ENCODE assay signal across 8 mouse cellular contexts in genomic region chr13:60427755-60428385, GRCm38 (mm10).
DNase-seq lines count a peak whose midpoint lies in the region; ATAC-seq and TF ChIP-seq lines count a peak whose summit lies in the region.

No protein-coding gene starts in this region.

- no peak for DNase-seq in forebrain, embryonic 10.5 days (ENCODE audit: extremely low spot score, low spot score)
- peak; percentile 100 for DNase-seq in fat pad, adult 2 months (ENCODE audit: extremely low read depth, low read depth, low spot score)
- DNase-seq in heart, postnatal 4 days = peak; percentile 32
- peak; percentile 31 for DNase-seq in midbrain, embryonic 14.5 days
- DNase-seq in layer of hippocampus, adult 9-10 months (ENCODE audit: low spot score) = no peak
- no peak for DNase-seq in thymus, adult 2 months
- DNase-seq in thymus, postnatal 14 days = no peak

- H3K4me2 ChIP-seq in forebrain, embryonic 16.5 days (ENCODE audit: low read length) = no peak overlapping the region
- H3K4me2 ChIP-seq in midbrain, embryonic 14.5 days (ENCODE audit: low read length) = peak overlapping the region; percentile 13; the same call in 1 of the 2 replicates

- no peaks in the 10 kb centered on the region for H3K9me3 ChIP-seq in forebrain, embryonic 10.5 days
- H3K9me3 ChIP-seq in forebrain, embryonic 16.5 days (ENCODE audit: control insufficient read depth, low read length) = no peaks in the 10 kb centered on the region
- no peaks in the 10 kb centered on the region for H3K9me3 ChIP-seq in midbrain, embryonic 14.5 days (ENCODE audit: control insufficient read depth, low read length)

- no peak for TF ChIP-seq POLR2A in thymus, adult 2 months (IDR thresholded peaks at IDR 0.05; ENCODE audit: control insufficient read depth, extremely low read depth, insufficient read depth, low read length, poor library complexity)

- WGBS in forebrain, embryonic 10.5 days = 33% methylated on average over 12 of the region's 12 CpGs
- 27% methylated on average over 12 of the region's 12 CpGs for WGBS in forebrain, embryonic 16.5 days
- WGBS in midbrain, embryonic 14.5 days = 30% methylated on average over 12 of the region's 12 CpGs
- 30% methylated on average over 12 of the region's 12 CpGs for WGBS in thymus, adult 2 months

- no peak for TF ChIP-seq CTCF in thymus, adult 2 months (IDR thresholded peaks at IDR 0.05; ENCODE audit: borderline replicate concordance, control insufficient read depth, extremely low read depth, insufficient read depth, low read length, poor library complexity)

- no peaks in the 10 kb centered on the region; the same call in 1 of the 2 replicates for H3K27me3 ChIP-seq in forebrain, embryonic 10.5 days (ENCODE audit: poor library complexity, severe bottlenecking)
- H3K27me3 ChIP-seq in forebrain, embryonic 16.5 days (replicated peaks; ENCODE audit: control insufficient read depth, insufficient read depth, low read length) = no peaks in the 10 kb centered on the region
- H3K27me3 ChIP-seq in midbrain, embryonic 14.5 days (ENCODE audit: control insufficient read depth, insufficient read depth, low read length) = no peaks in the 10 kb centered on the region
- H3K27me3 ChIP-seq in thymus, adult 2 months (ENCODE audit: control insufficient read depth, insufficient read depth, low read length) = no peaks in the 10 kb centered on the region

- H3K9ac ChIP-seq in forebrain, embryonic 16.5 days (replicated peaks; ENCODE audit: low read depth, low read length) = no peak overlapping the region
- H3K9ac ChIP-seq in midbrain, embryonic 14.5 days (replicated peaks; ENCODE audit: low read length) = no peak overlapping the region

- peaks cover 22% of the 10 kb centered on the region for H3K4me1 ChIP-seq in forebrain, embryonic 10.5 days
- H3K4me1 ChIP-seq in forebrain, embryonic 16.5 days (replicated peaks; ENCODE audit: control insufficient read depth, insufficient read depth, low read length) = 0 out of 2 replicates have a peak, but pooled peaks cover 2% of the 10 kb centered on the region
- H3K4me1 ChIP-seq in midbrain, embryonic 14.5 days (ENCODE audit: control insufficient read depth, insufficient read depth, low read length) = peaks cover 5% of the 10 kb centered on the region; the same call in 1 of the 2 replicates
- no peaks in the 10 kb centered on the region for H3K4me1 ChIP-seq in thymus, adult 2 months (replicated peaks; ENCODE audit: control insufficient read depth, insufficient read depth, low read length)

- no peaks in the 10 kb centered on the region for H3K36me3 ChIP-seq in forebrain, embryonic 10.5 days (replicated peaks)
- no peaks in the 10 kb centered on the region for H3K36me3 ChIP-seq in forebrain, embryonic 16.5 days (ENCODE audit: control insufficient read depth, insufficient read depth)
- no peaks in the 10 kb centered on the region for H3K36me3 ChIP-seq in midbrain, embryonic 14.5 days (ENCODE audit: control insufficient read depth, insufficient read depth, low read length)
- no peaks in the 10 kb centered on the region for H3K36me3 ChIP-seq in thymus, adult 2 months (ENCODE audit: control insufficient read depth, insufficient read depth, low read length)

- ATAC-seq in forebrain, embryonic 16.5 days = no peak
- no peak for ATAC-seq in midbrain, embryonic 14.5 days (ENCODE audit: low FRiP score, low TSS enrichment)

- H3K27ac ChIP-seq in forebrain, embryonic 10.5 days = peak overlapping the region; percentile 65
- H3K27ac ChIP-seq in forebrain, embryonic 16.5 days (ENCODE audit: low read length) = no peak overlapping the region
- H3K27ac ChIP-seq in midbrain, embryonic 14.5 days (replicated peaks; ENCODE audit: low read depth, low read length) = no peak overlapping the region
- H3K27ac ChIP-seq in thymus, adult 2 months (ENCODE audit: control insufficient read depth, insufficient read depth, low read length) = no peak overlapping the region

- H3K4me3 ChIP-seq in forebrain, embryonic 10.5 days = no peak overlapping the region
- no peak overlapping the region for H3K4me3 ChIP-seq in forebrain, embryonic 16.5 days (replicated peaks; ENCODE audit: low read length)
- no peak overlapping the region for H3K4me3 ChIP-seq in midbrain, embryonic 14.5 days (replicated peaks; ENCODE audit: low read depth, low read length)
- H3K4me3 ChIP-seq in thymus, adult 2 months (ENCODE audit: control insufficient read depth, insufficient read depth, low read length) = no peak overlapping the region

Comparison
In these comparisons a context has a peak if more than half of its experiments do, and no peak if none do; other contexts are left out.
1. DNase-seq: peak in fat pad, adult 2 months (single experiment), heart, postnatal 4 days (single experiment) and midbrain, embryonic 14.5 days (single experiment); none in forebrain, embryonic 10.5 days (single experiment), layer of hippocampus, adult 9-10 months (single experiment), thymus, adult 2 months (single experiment) and thymus, postnatal 14 days (single experiment).